Mouse (Mus musculus): Measurements from ENCODE around the gene Nfasc.

DNA sequence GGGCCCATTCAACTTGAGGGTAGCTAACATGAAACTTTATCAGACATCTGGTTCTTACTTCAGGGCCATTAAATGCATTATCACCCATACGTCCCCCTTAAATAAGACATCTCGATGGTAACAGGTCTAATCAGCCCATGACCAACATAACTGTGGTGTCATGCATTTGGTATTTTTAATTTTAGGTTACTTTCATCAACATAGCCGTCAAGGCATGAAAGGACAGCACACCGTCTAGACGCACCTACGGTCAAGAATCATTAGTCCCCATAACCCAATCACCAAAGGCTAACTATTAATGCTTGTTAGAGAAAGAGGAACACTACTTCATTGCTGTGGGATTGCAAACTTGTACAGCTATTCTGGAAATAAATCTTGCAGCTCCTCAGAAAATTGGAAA, 49.5 kb upstream of the Nfasc start:
- TF ChIP-seq GATA1 (IDR thresholded peaks at IDR 0.05; ENCODE audit: borderline replicate concordance, low read length) (no peak), FLI1 (IDR thresholded peaks at IDR 0.05; ENCODE audit: low read length) (no peak)

Data from megakaryocyte, embryonic 14.5 days (primary cell).